Mouse (Mus musculus) lung, postnatal 0 days (tissue): ENCODE measurements around the gene AU022252. TPM values are rescaled to one million over a fixed set of nuclear protein-coding genes. Genes with fewer than 3 reads are reported as not detected.

ENCODE experiments used
- ATAC-seq: fragments of 200-750 bp; cut with Nextera tagmentation; 2 replicates; pipeline ENCODE4 v1.8.0; 2017; ENCODE audit warnings: moderate library complexity
- DNase-seq: peaks from one replicate; pipeline ENCODE4 v3.0.0-alpha.2; 2016; ENCODE audit warnings: low spot score
- H3K27ac ChIP-seq: fragments of 300-500 bp; sonication (generic); 2 replicates; pipeline ENCODE4 v1.5.1; 2014; ENCODE audit warnings: antibody characterized with exemption, mild to moderate bottlenecking, low read length, mixed read lengths
- H3K27me3 ChIP-seq: fragments of 300-500 bp; sonication (generic); replicated peaks from 2 replicates; pipeline ENCODE4 v1.6.1; 2014; ENCODE audit warnings: low read length, mixed read lengths; ENCODE audit not compliant: insufficient read depth
- H3K36me3 ChIP-seq: fragments of 300-500 bp; sonication (generic); 2 replicates; pipeline ENCODE4 v1.6.1; 2014; ENCODE audit warnings: low read length, mixed read lengths; ENCODE audit not compliant: insufficient read depth
- H3K4me1 ChIP-seq: fragments of 300-500 bp; sonication (generic); 2 replicates; pipeline ENCODE4 v1.6.1; 2014; ENCODE audit warnings: antibody characterized with exemption, low read depth, low read length, mixed read lengths; ENCODE audit not compliant: insufficient read depth
- H3K4me2 ChIP-seq: fragments of 300-500 bp; sonication (generic); replicated peaks from 2 replicates; pipeline ENCODE4 v1.6.1; 2014; ENCODE audit warnings: low read depth, mild to moderate bottlenecking, low read length, moderate library complexity, mixed read lengths
- H3K4me3 ChIP-seq: fragments of 300-500 bp; sonication (generic); 2 replicates; pipeline ENCODE4 v1.5.1; 2014; ENCODE audit warnings: low read depth, low read length
- H3K9ac ChIP-seq: fragments of 300-500 bp; sonication (generic); replicated peaks from 2 replicates; pipeline ENCODE4 v1.6.1; 2014; ENCODE audit warnings: low read depth, mild to moderate bottlenecking
- H3K9me3 ChIP-seq: fragments of 300-500 bp; sonication (generic); 2 replicates; pipeline ENCODE4 v1.6.1; 2016; ENCODE audit warnings: low read length, mixed read lengths
- CTCF ChIP-seq: IDR thresholded peaks from 2 replicates; pipeline ENCODE4 v1.5.1; 2016; ENCODE audit warnings: antibody characterized with exemption, mild to moderate bottlenecking
- EP300 ChIP-seq: IDR thresholded peaks from 2 replicates; pipeline ENCODE4 v1.6.1; 2016; ENCODE audit warnings: antibody characterized with exemption, mild to moderate bottlenecking, control low read depth
- WGBS: fragments of 180-500 bp; shearing (Covaris S2); extraction: QIAGEN DNeasy Blood & Tissue Kit; methylation state at CpG from one replicate; pipeline ENCODE4 v1.1.7; 2014; 5-methylcytosine and 5-hydroxymethylcytosine counted together
- polyA plus RNA-seq: library from polyadenylated mRNA; unstranded; fragments of >200 nt; fragmentation: Nextera tagmentation; extraction: Ambion mirVana; gene quantifications from 2 replicates; pipeline ENCODE4 v1.2.1, GENCODE M21; 2015

AU022252 gene
- polyA plus RNA-seq, 1 experiment from 2014 or later, result 16.9 TPM

GRCm38 (mm10) chr4:119238661-119239060 lies 6.1 kb upstream of the AU022252 start:
- no peaks in the 10 kb centered on the region for H3K36me3 ChIP-seq
- ATAC-seq, result no peak
- no peak for TF ChIP-seq EP300
- TF ChIP-seq CTCF, result no peak

GRCm38 (mm10) chr4:119234348-119234747 lies 1.8 kb upstream of the AU022252 start:
- H3K36me3 ChIP-seq, result no peaks in the 10 kb centered on the region
- ATAC-seq (no peak), DNase-seq (no peak)
- TF ChIP-seq CTCF (no peak), EP300 (no peak)
- H3K4me2 ChIP-seq, result peak overlapping the region; percentile 97; the same call in 1 of the 2 replicates
- peaks cover 6% of the 10 kb centered on the region; the same call in 1 of the 2 replicates for H3K4me1 ChIP-seq
- H3K4me3 ChIP-seq, result no peak overlapping the region
- no peak overlapping the region for H3K9ac ChIP-seq
- no peak overlapping the region for H3K27ac ChIP-seq
- no peaks in the 10 kb centered on the region for H3K27me3 ChIP-seq
- no peaks in the 10 kb centered on the region for H3K9me3 ChIP-seq
- 78% methylated on average over 3 of the region's 3 CpGs for WGBS

More at GRCm38 (mm10) chr4:119238661-119239060, 6.1 kb upstream of the AU022252 start:
- no peak overlapping the region for H3K4me3 ChIP-seq
- no peak overlapping the region for H3K27ac ChIP-seq
- peaks cover 4% of the 10 kb centered on the region; the same call in 1 of the 2 replicates for H3K4me1 ChIP-seq
- no peaks in the 10 kb centered on the region for H3K27me3 ChIP-seq
- WGBS, result 77% methylated on average over 3 of the region's 3 CpGs
- no peak overlapping the region for H3K9ac ChIP-seq
- H3K4me2 ChIP-seq, result no peak overlapping the region
- H3K9me3 ChIP-seq, result no peaks in the 10 kb centered on the region
- DNase-seq, result no peak

- H3K4me3 ChIP-seq, result peak overlapping the region; percentile 84
- ATAC-seq (peak; percentile 39), DNase-seq (peak; percentile 76)
- under 1% methylated on average over 36 of the region's 36 CpGs for WGBS
- H3K36me3 ChIP-seq, result 0 out of 2 replicates have a peak, but pooled peaks cover under 1% of the 10 kb centered on the region
- H3K27me3 ChIP-seq, result no peaks in the 10 kb centered on the region
- H3K4me1 ChIP-seq, result peaks cover 6% of the 10 kb centered on the region; the same call in 1 of the 2 replicates
- peak overlapping the region; percentile 66 for H3K9ac ChIP-seq
- H3K27ac ChIP-seq, result peak overlapping the region; percentile 66
- TF ChIP-seq EP300 (no peak), CTCF (peak; percentile 44)
- peak overlapping the region; percentile 97 for H3K4me2 ChIP-seq
- no peaks in the 10 kb centered on the region for H3K9me3 ChIP-seq
Observed at GRCm38 (mm10) chr4:119233256-119233901, 867 bp upstream of the AU022252 start.

- H3K36me3 ChIP-seq, result peaks cover 29% of the 10 kb centered on the region
- H3K4me1 ChIP-seq, result no peaks in the 10 kb centered on the region
- 92% methylated on average over 11 of the region's 11 CpGs for WGBS
- TF ChIP-seq EP300, result no peak
- DNase-seq (no peak), ATAC-seq (no peak)
- H3K27ac ChIP-seq, result no peak overlapping the region
- H3K4me3 ChIP-seq, result no peak overlapping the region
- H3K9me3 ChIP-seq, result no peaks in the 10 kb centered on the region
- no peaks in the 10 kb centered on the region for H3K27me3 ChIP-seq
- no peak overlapping the region for H3K9ac ChIP-seq
- no peak overlapping the region for H3K4me2 ChIP-seq
Observed at GRCm38 (mm10) chr4:119226751-119227150, 5.8 kb downstream of the AU022252 start.

- TF ChIP-seq EP300, result no peak
- no peak for TF ChIP-seq CTCF
- H3K4me1 ChIP-seq, result no peaks in the 10 kb centered on the region
- H3K36me3 ChIP-seq, result peaks cover 29% of the 10 kb centered on the region
- no peaks in the 10 kb centered on the region for H3K27me3 ChIP-seq
- ATAC-seq (no peak), DNase-seq (no peak)
- H3K4me2 ChIP-seq, result no peak overlapping the region
- H3K9ac ChIP-seq, result no peak overlapping the region
- WGBS, result 90% methylated on average over 9 of the region's 9 CpGs
- no peak overlapping the region for H3K4me3 ChIP-seq
- H3K9me3 ChIP-seq, result no peaks in the 10 kb centered on the region
- H3K27ac ChIP-seq, result no peak overlapping the region
Observed at GRCm38 (mm10) chr4:119225719-119226118, 6.8 kb downstream of the AU022252 start.

GRCm38 (mm10) chr4:119224534-119224933 lies 8.0 kb downstream of the AU022252 start:
- Histone ChIP-seq H3K36me3 (peaks cover 29% of the 10 kb centered on the region), H3K27ac (no peak overlapping the region)
- TF ChIP-seq EP300 (no peak), CTCF (no peak)

More at GRCm38 (mm10) chr4:119224534-119224933, 8.0 kb downstream of the AU022252 start:
- no peaks in the 10 kb centered on the region for H3K27me3 ChIP-seq
- ATAC-seq, result no peak
- H3K4me3 ChIP-seq, result no peak overlapping the region
- H3K9ac ChIP-seq, result no peak overlapping the region
- no peak overlapping the region for H3K4me2 ChIP-seq
- no peaks in the 10 kb centered on the region for H3K9me3 ChIP-seq
- no peaks in the 10 kb centered on the region for H3K4me1 ChIP-seq
- WGBS, result 92% methylated on average over 3 of the region's 3 CpGs
- DNase-seq, result no peak
